Mouse (Mus musculus) ES-E14 (cell line): ENCODE results near the gene Adarb2. TPM values are rescaled to one million over a fixed set of nuclear protein-coding genes. Genes with fewer than 3 reads are reported as not detected.

ENCODE experiments used
- DNase-seq: peaks from one replicate; pipeline ENCODE4 v3.0.0-alpha.2; 2013; ENCODE audit warnings: low read depth, low spot score
- H3K27ac ChIP-seq: 2 replicates; pipeline ENCODE4 v1.5.1; 2012; ENCODE audit warnings: low read depth, mild to moderate bottlenecking, low read length, moderate library complexity, mixed read lengths; ENCODE audit not compliant: poor library complexity, insufficient read depth, severe bottlenecking
- H3K36me3 ChIP-seq: 2 replicates; pipeline ENCODE4 v1.6.1; 2012; ENCODE audit warnings: mild to moderate bottlenecking, low read length, moderate library complexity, mixed read lengths; ENCODE audit not compliant: control insufficient read depth, poor library complexity, insufficient read depth, severe bottlenecking
- H3K4me1 ChIP-seq, 2 experiments: fragments of 150-350 bp in 1 of 2; sonication (generic) in 1 of 2; 2 replicates each; pipeline ENCODE4 v1.6.1; 2012; ENCODE audit warnings: low read length in 2 of 2, mild to moderate bottlenecking in 1 of 2, mixed read lengths in 1 of 2; ENCODE audit not compliant: control insufficient read depth in 2 of 2, insufficient read depth in 2 of 2, poor library complexity in 1 of 2
- H3K4me3 ChIP-seq, 2 experiments: fragments of 150-350 bp in 1 of 2; sonication (generic) in 1 of 2; 2 replicates each; pipeline ENCODE4 v1.5.1; 2012; ENCODE audit warnings: low read length in 2 of 2, low read depth in 1 of 2, mild to moderate bottlenecking in 1 of 2, mixed read lengths in 1 of 2; ENCODE audit not compliant: insufficient read depth in 1 of 2, poor library complexity in 1 of 2, severe bottlenecking in 1 of 2
- H3K9ac ChIP-seq: 2 replicates; pipeline ENCODE4 v1.6.1; 2012; ENCODE audit warnings: low read depth, mild to moderate bottlenecking, low read length, mixed read lengths; ENCODE audit not compliant: poor library complexity, insufficient read depth, severe bottlenecking
- H3K9me3 ChIP-seq: fragments of 150-350 bp; sonication (generic); 2 replicates; pipeline ENCODE4 v1.6.1; 2012; ENCODE audit warnings: low read depth, mild to moderate bottlenecking, low read length; ENCODE audit not compliant: control insufficient read depth, insufficient read depth
- CHD2 ChIP-seq: IDR thresholded peaks from 2 replicates; pipeline ENCODE4 v1.6.1; 2014; ENCODE audit warnings: mild to moderate bottlenecking, low read depth, low read length, inconsistent platforms
- HCFC1 ChIP-seq: IDR thresholded peaks from 2 replicates; pipeline ENCODE4 v1.6.1; 2012; ENCODE audit warnings: low read length, inconsistent platforms, borderline replicate concordance; ENCODE audit not compliant: insufficient read depth
- MAFK ChIP-seq: IDR thresholded peaks from 2 replicates; pipeline ENCODE4 v1.6.1; 2014; ENCODE audit warnings: mild to moderate bottlenecking, low read depth, low read length, inconsistent platforms; ENCODE audit not compliant: insufficient read depth
- ZC3H11A ChIP-seq: IDR thresholded peaks from 2 replicates; pipeline ENCODE4 v1.6.1; 2012; ENCODE audit warnings: low read depth, mild to moderate bottlenecking, inconsistent platforms, low read length, borderline replicate concordance
- ZNF384 ChIP-seq: IDR thresholded peaks from 2 replicates; pipeline ENCODE4 v1.6.1; 2012; ENCODE audit warnings: low read depth, low read length, inconsistent platforms
- in situ Hi-C, 2 experiments: fragments of 600-800 bp; cut with MboI; formaldehyde crosslinking; loops; one replicate each; pipeline ENCODE4 v1.15.1; 2025; ENCODE audit warnings: low sequenced_read_pairs in 2 of 2, inconsistent platforms in 1 of 2; ENCODE audit not compliant: unreplicated experiment in 2 of 2
- total RNA-seq: library from RNA; depleted of rRNA; stranded (reverse); fragments of 300-350 nt; gene quantifications from 2 replicates; pipeline ENCODE4 v1.2.3, GENCODE M21; 2012

Gene Adarb2
- total RNA-seq, 1 experiment = 0.27 TPM

- in situ Hi-C loops = no loop called here
- Histone ChIP-seq H3K27ac (no peak overlapping the region), H3K4me3 (0 out of 4 replicates have a peak overlapping the region, but pooled peaks of 1 of the 2 experiments have one; percentile 31), H3K9ac (no peak overlapping the region), H3K4me1 (peaks cover 0 to 2% of the 10 kb centered on the region in 2 experiments; a peak in 1 of 4 replicates), H3K9me3 (no peaks in the 10 kb centered on the region), H3K36me3 (no peaks in the 10 kb centered on the region)
- no peak for DNase-seq
- TF ChIP-seq ZNF384 (no peak), HCFC1 (no peak), CHD2 (no peak), ZC3H11A (no peak), MAFK (no peak)
Observed at GRCm38 (mm10) chr13:8203477-8203813, 779 bp downstream of the Adarb2 start.

- no peak for TF ChIP-seq HCFC1
- TF ChIP-seq ZC3H11A = no peak
- TF ChIP-seq ZNF384 = no peak
- no peak for TF ChIP-seq MAFK
- no peak for TF ChIP-seq CHD2
- in situ Hi-C loops = no loop called here
Observed at GRCm38 (mm10) chr13:8207337-8207736, 4.7 kb downstream of the Adarb2 start.

DNA sequence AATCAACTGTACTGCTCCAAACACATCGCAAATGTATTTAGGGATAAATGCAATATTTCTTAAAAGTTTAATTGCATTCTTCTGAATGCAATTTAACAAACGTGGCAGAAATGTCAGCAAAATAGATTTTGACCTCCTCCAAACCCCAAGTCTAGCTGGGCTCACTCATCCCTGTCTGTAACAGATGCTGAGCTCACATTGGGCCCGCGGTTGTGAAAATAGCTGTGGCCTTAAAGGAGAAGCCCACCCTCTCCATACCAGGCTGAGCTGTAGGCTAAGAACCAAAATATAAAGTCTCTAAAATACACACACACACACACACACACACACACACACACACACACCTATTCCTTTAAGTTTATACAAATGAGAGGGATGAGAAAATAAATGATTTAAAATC is 8.1 kb downstream of the Adarb2 start:
- DNase-seq = no peak
- TF ChIP-seq MAFK (no peak), HCFC1 (no peak), CHD2 (no peak), ZNF384 (no peak), ZC3H11A (no peak)
- H3K4me3 ChIP-seq = no peak overlapping the region
- H3K9ac ChIP-seq = no peak overlapping the region
- H3K4me1 ChIP-seq = no peaks in the 10 kb centered on the region
- in situ Hi-C loops = no loop called here
- H3K27ac ChIP-seq = no peak overlapping the region
- no peaks in the 10 kb centered on the region for H3K36me3 ChIP-seq
- H3K9me3 ChIP-seq = no peaks in the 10 kb centered on the region

More at GRCm38 (mm10) chr13:8207337-8207736, 4.7 kb downstream of the Adarb2 start:
- DNase-seq = no peak
- Histone ChIP-seq H3K27ac (no peak overlapping the region), H3K9me3 (no peaks in the 10 kb centered on the region), H3K9ac (no peak overlapping the region), H3K36me3 (no peaks in the 10 kb centered on the region), H3K4me3 (no peak overlapping the region), H3K4me1 (no peaks in the 10 kb centered on the region)

DNA sequence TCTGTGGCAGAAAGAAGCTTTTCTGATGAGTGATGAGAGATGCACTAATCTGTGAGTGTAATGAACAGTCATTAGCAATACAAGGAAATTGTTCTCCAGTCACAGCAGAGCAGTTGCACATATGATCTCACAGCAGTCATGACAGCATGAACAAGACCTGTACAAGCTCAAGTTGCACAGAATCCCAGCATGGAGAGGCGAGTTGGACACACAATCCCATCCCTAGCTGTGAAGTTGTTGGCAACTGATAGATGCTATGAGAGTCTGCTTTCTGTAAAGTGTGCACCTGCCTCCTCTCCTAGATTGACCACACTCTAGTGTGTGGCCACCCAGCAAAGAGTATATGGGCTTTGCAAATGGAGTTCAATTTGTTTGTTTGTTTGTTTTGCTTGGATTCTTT is 36.2 kb downstream of the Adarb2 start:
- Histone ChIP-seq H3K27ac (no peak overlapping the region), H3K4me3 (no peak overlapping the region), H3K9ac (no peak overlapping the region), H3K9me3 (no peaks in the 10 kb centered on the region), H3K36me3 (no peaks in the 10 kb centered on the region), H3K4me1 (no peaks in the 10 kb centered on the region)
- TF ChIP-seq HCFC1 (no peak), MAFK (no peak), ZNF384 (no peak), ZC3H11A (no peak), CHD2 (no peak)
- in situ Hi-C loops = no loop called here
- DNase-seq = no peak

GRCm38 (mm10) chr13:8248016-8248667 is 45.5 kb downstream of the Adarb2 start:
- no peak for TF ChIP-seq CHD2
- TF ChIP-seq MAFK = no peak
- TF ChIP-seq ZC3H11A = no peak

More at GRCm38 (mm10) chr13:8248016-8248667, 45.5 kb downstream of the Adarb2 start:
- no peak overlapping the region for H3K9ac ChIP-seq
- in situ Hi-C loops = no loop called here
- no peaks in the 10 kb centered on the region for H3K4me1 ChIP-seq
- H3K9me3 ChIP-seq = no peaks in the 10 kb centered on the region
- DNase-seq = no peak
- no peak overlapping the region for H3K4me3 ChIP-seq
- H3K27ac ChIP-seq = no peak overlapping the region
- no peaks in the 10 kb centered on the region for H3K36me3 ChIP-seq
